Mouse (Mus musculus) gastrocnemius, adult 18-20 months (tissue): ENCODE results near the gene D930007J09Rik. TPM values are rescaled to one million over a fixed set of nuclear protein-coding genes. Genes with fewer than 3 reads are reported as not detected.
A peak's percentile ranks its signal among the peaks of the same experiment; 100 is the strongest.

ENCODE experiments used
- DNase-seq: peaks from one replicate; pipeline ENCODE4 v3.0.0; 2021; ENCODE audit warnings: low spot score
- long read RNA-seq, 2 experiments: library from polyadenylated mRNA; stranded (forward); transcript quantifications; one replicate each; pipeline ENCODE4 v2.0.0; 2021
- total RNA-seq, 2 experiments: library from RNA; stranded (reverse); gene quantifications; 2 replicates each; pipeline ENCODE4 v1.2.3; 2021

The D930007J09Rik gene
- not detected for total RNA-seq
- long read RNA-seq, experiment 1, result 0 reads
- long read RNA-seq, experiment 2, result 0 reads

DNA sequence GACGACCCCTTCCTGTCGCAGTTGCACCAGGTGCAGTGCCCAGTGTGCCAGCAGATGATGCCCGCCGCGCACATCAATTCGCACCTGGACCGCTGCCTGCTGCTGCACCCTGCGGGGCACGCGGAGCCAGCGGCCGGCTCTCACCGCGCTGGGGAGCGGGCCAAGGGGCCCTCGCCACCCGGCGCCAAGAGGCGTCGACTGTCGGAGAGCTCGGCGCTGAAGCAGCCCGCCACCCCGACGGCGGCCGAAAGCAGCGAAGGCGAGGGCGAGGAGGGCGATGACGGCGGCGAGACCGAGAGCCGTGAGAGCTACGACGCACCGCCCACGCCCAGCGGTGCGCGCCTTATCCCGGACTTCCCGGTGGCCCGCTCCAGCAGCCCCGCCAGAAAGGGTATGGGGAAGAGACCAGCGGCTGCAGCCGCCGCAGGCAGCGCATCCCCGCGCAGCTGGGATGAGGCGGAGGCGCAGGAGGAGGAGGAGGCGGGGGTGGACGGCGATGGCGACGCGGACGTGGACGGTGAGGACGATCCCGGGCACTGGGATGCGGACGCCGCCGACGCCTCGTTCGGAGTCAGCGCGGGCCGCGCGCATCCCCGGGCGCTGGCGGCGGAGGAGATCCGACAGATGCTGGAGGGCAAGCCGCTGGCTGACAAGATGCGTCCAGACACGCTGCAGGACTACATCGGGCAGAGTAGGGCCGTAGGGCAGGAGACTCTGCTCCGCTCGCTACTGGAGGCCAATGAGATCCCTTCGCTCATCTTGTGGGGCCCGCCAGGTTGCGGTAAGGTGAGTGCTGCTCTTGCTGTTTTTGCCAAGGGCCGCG lies at the start of gene D930007J09Rik:
TSS of gene D930007J09Rik (minus strand) at position 591 of the 823 bp plus-strand sequence.
- DNase-seq, result no peak

DNA sequence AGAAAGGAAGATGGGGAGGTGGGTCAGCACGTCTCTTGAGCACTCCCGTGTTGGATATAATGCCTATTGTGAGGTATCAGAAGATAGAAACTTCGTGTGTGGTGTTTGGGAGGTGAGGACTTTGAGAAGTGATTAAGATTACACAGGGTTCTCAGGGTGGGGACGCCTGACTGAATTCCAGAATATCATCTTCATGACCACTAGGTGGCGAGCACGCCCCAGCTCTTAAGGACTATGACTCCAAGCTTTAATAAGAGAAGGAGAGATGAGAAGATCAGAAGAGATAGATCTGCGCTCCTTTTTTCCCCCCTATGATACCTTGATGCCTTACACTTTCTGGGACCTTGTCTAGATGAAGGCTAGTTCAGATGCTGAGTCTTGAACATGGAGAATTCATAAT lies 49.3 kb upstream of the D930007J09Rik start:
- DNase-seq, result peak; percentile 50

DNA sequence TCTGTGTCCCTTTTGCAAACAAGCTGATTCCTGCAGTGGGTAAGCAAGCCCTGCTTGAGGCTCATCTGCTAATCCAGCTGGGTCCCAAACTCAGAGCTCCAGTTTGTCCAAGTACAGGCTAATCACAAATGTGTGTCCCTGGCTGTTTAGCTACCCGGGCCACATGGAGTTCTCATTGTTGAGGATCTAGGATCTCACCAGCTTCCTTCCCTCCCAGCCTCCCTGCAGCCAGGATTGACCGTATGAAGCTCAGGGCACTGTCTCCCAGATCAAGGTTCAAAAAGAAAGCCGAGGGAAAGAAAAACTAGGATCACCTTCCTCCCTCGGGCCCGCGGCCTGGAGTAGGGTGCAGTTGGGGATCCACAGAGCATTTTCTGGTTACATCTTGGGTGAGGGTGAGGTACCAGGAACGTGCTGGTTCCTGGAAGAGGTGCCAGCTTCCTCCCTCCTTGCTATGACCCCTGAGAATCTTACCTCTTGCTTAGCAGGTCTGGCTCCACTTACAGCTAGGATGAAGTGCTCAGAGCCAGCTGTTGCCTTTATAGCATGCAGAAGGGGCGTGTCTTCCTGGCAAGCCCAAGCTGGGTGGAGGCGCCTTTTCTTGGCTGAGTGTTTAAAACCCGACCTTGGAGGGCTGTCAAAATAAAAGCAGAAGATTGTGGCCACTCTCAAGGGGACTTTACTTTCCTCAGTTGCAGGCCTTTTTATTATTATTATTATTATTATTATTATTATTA lies 48.2 kb upstream of the D930007J09Rik start, which contains the start of gene Serpinb1a:
TSS of gene Serpinb1a (minus strand) at position 518 of the 737 bp plus-strand sequence.
- DNase-seq, result peak; percentile 79

DNA sequence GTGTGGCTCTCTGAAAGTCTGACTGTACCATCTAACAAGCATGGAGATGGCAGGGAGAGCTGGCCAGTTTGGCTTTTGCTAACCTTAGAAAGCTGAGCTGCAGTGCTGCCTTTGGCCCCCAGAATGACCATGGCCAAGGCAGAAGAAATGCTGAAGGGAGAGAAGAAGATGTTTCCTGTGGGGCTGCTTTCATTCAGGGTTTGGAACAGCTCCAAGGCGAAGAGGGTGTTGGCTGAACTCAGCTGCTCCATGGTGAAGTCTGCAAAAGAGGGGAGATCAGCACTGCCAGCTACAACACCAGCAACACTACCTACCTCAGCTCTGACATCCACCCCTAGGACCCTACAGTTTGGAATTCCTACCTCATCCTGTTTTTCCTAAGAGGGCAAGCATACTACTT lies 47.5 kb upstream of the D930007J09Rik start:
- no peak for DNase-seq

DNA sequence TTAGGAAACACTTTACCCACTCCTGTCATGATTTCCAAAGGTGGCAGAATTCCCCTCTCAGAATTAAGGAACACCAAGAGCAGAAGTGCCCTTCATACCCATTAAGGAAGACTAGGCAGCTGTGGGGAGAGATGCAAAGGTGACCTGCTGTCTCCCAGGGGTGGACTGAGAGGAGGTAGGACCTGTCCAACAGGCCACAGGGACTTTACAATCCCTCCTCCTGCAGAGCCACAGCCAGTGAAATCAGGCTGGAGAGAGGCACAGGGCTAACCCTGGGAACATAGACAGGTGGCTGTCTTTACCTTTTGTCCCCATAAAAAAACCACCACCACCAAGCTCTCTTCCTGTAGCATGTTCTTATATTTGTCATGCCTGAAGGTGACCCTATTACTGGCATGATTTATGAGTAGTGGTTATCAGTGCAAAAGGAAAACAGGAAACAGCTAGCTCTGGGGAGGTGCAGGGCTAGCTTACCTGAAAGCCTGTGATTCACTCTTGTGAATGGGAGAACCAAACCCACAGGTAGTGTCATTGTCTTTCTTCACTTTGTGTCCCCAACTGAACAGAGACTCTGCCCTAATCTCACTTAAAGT lies 47.0 kb upstream of the D930007J09Rik start:
- DNase-seq, result no peak

DNA sequence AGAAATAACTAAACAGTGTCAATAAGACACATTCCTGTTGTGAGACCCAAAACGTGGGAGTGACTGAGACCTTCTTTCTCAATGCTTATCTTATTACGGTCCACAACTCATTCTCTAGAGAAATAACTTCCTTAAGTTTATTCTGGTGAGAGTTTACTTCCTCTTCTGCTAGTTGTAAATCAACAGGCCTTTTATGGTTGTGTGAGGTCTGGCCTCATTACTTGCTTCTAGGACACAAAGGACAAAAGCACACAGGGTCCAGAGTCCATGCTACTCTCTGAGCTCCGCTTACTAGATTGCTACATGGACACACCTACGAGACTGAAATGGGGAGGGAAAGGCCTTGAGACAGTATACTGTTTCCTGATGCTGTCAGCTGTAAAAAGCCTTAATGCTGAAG lies 46.4 kb upstream of the D930007J09Rik start:
- no peak for DNase-seq

DNA sequence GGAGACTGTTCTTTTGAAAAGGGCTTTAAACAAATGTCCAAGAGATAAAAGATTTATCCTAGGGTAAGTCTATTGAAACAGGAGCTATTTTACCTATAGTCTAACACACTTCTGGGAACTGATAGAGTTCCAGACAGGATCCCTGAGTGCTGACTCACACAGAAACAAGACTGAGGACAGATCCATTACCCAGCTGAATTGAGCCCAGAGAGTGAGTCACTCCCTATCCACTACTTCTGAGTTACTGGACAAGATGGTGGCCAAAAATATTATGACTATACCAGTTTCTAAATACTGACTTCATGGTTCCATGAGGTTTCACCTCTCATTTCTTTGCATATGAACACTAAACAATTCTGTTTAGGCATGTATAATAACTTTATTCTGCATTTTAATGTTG lies 43.6 kb upstream of the D930007J09Rik start:
- DNase-seq, result no peak

DNA sequence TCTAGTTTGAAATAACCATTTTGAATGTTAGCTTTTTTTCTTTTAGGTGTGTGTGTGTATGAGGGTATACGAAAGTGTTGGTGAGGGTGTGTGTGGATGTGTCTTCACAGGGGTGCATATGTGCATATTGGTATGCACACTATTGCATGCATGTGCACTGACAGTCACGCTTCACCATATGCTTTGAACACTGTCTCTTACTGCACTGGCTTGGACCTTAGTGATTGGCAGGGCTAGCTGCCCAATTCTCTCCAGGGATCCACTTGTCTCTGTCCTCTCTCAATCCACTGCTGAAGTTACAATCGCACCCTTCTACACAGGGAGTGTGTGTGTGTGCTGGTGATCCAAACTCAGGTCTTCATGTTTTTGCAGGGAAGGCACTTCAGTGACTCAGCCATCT lies 38.7 kb upstream of the D930007J09Rik start:
- DNase-seq, result no peak

DNA sequence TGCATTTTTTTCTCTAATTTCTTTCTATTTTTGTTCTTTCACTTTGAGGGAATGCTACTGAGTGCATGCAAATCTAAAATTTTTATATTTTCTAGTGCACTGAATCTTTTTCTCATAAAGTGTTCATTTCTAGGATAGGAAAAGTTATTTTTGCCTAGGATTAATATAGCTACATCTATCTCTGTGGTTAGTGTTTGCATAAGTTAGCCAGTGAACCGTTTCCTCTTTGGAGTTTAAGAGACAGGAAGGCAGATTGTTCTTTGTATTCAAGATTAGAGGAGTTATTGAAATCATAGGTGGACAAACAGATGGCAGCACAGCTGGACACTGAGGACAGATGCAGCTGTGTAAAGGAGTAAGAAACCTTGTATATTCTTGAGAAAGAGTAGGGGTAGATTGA lies 36.7 kb upstream of the D930007J09Rik start:
- no peak for DNase-seq

DNA sequence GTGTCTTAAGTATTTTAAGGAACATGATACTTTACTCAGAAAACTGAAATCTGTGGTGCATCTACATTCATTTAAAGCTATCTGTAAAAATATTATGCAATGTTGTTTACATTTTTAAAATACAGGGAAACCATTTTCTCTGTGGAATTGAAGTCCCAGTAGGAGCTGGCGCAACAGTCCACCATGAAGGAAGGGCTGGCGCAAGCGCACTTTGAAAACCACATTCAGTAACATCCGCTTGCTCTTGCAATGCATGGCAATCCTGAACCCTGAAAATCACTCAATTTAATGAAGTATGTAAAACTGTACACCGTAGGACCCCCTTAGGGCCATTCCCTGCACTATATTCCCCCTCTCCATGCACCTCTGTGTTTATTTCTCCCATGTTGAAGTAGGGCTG lies 31.9 kb upstream of the D930007J09Rik start:
- no peak for DNase-seq

DNA sequence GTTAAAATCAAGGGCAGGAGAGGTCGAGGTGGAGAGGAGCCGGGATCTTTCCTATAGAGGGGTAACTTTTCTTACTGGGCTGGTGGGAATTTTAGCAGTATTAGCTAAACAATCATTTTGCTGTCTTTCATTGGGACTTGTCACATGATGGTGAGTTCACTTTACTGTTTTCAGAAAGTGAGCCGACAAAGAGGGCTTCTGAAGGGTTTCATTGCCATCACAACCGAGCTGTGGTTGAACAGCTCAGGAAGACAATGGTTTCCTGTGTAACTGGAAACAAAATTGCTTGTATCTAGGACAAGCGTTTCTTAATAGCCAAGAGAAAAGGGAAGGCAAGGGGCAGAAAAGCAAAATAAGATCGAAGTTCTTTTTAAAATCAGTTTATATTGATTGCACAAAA lies 30.6 kb upstream of the D930007J09Rik start:
- DNase-seq, result no peak

DNA sequence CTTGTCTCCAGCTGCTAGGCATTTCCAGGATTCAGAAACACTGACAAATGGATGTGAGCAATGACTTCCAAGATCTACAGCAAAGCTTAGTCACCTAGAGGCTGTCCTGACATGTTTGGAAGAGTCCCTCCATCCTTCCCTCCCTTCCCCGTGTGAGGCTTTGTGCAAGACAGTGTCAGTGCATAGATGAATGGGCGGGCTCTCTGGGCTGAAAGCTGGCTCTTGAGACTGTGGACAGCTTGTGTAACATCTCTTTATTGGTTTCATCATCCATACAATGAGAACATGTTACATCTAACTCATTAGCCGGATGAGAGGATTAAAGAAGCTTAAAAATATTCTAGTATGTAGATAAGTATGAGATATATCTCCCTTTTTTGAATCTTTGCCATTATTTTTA lies 30.1 kb upstream of the D930007J09Rik start:
- no peak for DNase-seq

DNA sequence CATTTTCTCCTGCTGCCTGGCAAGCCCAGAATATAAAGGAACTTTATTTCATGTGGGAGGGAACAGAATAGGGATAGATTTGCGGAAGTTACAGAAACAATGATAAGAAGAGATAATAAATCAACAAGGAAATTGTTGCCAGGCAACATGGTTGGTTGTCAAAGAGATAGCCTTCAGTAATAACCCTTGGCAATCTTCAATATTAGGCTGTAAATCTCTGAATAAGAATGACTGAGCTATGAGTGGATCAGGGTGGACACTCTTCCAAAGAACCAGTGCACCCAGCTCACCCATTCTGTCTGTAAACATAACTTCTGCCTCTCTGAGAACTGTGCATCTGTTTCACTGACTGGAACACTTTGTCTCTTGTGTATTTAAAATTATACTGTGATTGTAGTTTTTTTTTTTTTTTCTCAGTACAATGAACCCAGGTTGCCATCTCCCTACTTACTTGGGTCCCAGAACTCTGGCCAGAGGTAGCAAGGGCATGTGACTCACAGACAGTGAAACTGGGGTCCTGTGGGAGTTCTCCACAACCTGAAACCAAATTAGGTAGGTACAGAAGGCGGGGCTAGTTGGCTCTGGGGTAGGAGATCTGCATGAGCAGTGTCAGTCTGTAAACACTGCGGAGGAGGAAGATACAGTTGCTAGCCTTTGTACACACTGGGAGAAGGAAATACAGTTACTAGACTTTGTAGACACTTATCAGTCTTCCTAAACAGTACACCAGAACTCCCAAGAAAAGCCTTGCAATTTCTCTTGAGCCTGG lies 29.0 kb upstream of the D930007J09Rik start:
- no peak for DNase-seq

DNA sequence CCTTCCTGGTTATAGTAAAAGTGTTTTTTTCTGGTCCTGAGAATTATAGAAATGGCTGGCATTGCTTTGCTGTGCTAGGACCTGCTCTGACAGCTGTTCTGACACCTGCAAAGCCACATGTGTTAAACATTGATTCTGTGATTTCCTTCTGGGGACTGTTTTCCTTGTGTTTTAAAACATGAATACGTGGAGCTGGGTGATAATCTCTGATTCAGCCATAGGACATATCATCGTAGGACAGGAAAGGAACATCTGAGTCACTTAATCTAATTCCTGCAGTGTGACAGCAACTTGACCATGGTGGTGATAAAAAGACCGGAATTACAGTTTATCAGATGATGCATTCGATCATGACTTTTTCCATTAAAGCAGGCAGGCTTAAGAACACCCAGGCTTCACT lies 26.2 kb upstream of the D930007J09Rik start:
- no peak for DNase-seq

DNA sequence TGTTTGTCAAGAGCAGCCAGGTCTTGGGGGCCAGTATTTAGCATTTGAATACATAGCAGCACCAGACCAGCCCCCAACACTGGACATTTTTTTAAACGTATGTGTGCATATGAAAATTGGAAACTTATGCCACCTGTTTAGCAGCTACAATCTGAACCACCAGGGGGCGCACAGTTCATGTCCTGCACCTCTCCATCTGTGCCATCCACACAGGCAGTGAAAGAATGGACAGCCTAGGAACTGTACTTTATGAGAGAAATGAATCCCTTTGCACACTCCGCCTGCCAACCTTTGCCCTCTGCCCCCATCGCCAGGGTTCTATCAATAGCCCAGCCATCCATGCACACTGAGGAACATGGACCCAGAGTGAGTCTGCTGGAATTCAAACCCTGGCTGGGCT lies 25.3 kb upstream of the D930007J09Rik start:
- DNase-seq, result peak; percentile 45

DNA sequence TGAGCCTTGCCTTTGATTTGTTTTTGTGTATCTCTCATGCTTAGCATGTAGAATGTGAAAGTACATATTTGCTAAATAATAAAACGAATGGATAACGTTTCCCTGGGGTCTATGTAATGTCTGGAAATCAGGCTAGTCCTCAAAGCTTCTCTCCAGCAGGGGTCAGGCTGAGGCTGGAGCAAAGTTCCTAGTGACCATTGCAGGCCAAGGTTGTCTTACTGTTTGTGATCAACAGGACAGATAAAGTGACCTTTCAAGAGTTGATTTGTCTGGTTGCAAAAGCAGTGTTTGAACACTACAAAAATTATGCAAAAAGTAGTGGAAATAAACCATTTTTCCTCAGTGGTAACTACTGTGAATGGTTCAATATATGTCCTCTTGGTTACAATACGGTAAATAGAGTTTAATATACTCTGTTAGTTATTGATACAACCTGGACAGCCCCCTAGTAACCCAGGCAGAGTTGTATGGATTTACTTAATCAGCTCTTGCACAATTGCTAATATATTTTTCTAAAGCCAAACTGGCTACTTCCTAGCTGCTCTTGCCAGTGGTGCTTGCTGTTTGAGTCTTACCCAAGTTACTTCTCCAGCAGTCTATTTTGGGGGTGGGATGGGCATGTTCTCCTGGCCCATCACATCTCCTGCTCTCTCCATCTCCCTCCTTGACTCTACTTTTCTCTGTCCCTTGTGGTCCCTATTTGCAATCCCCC lies 24.6 kb upstream of the D930007J09Rik start:
- DNase-seq, result no peak

DNA sequence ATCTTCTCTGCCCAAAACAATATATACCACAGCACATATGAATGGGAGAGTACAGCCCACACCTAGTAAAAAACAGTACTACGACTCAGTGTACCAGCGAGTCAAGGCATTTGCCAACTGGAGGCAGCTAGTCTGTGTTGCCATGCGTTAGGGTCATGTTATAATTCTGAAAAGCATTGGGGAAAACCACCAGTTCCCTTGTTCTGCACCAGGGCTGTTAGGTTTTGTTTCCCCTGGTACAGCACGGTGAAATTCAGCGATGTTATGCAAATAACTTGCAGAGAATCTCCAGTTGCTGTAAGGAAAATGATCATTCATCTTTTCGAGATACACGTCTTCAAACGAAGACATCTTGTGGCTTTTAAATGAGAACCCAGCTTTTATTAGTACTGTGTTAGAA lies 22.9 kb upstream of the D930007J09Rik start:
- DNase-seq, result no peak

DNA sequence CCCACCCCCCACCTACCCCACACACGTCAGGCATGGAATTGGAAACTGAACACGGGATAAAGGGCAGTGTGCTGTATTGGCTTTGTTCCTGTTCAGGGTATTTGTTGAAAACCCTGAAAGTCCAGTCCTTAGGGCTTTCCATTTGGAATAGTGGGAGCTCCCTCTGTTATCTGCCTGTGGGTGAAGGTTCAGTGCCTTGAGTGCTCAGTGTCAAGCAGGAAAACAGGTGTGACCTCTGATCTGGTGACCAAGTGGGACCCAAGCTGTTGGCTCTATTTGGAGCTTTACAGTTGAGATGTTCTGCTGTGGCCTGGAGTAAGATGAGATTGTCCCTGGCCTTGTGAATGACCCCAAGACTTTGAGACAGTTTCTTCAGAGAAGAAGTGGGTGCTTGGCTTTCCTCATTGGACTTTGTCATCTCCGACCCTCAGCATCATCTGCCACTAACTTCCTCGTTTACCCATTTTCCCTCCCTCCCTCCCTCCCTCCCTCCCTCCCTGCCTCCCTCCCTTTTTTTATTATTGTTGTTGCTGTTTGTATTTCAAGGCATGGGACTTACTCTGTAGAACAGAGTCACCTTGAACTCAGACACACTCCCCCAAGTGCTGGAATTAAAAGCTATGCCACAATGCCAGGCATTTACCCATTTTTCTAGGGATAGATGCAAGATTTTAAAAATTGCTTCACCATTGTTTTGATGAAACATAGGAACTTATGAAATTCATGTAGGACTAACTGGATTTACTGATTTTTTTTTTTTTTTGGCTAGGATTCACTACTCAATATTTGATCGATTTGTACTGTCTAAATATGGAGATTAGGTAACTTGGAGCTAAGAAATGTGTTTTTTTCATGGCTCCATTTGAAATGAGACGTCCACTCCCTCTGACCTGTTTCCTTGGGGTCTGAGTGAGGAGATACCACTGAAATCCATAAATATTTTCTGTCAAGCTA lies 22.0 kb upstream of the D930007J09Rik start:
- DNase-seq, result no peak

DNA sequence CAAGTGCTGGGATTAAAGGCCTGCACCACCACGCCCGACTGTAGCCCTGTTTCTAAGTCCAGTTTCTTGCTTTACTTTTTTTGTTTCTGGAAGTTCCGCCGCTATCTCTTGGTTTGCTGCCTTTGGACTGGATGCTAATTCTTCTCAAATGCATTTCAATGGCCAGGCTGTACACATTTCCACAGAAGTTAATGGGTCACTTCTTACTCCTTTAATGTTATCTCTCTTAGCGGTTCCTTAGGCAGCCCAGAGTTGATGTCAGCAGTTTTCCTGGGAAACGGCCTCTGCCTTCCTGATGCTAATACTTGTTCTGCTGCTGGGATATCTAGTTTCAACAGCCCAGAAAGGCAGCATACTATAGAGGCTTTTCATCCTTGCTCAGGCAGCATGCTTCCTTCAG lies 20.5 kb upstream of the D930007J09Rik start:
- no peak for DNase-seq

DNA sequence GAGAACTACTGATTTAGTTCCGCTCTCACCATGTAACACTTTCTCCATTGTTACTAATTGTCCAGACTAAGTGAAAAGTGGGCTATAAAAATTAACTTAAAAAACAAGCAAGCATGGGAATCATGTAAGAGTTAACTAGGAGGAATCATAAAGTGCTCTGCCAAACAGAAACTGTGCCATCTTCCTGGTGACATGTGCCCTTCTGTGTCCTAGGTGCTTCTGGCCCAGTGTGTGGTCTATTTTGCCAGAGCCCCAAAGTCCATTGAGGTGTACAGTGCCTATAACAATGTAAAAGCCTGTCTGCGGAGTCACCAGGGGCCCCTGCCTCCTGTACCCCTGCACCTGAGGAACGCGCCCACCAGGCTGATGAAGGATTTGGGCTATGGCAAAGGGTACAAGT lies 19.0 kb upstream of the D930007J09Rik start:
- DNase-seq, result no peak
